Mouse (Mus musculus) E14TG2a.4 (cell line): Measurements from ENCODE around the gene Wapl.

Source experiments
- H3K27me3 ChIP-seq: 2 replicates; pipeline ENCODE4 v1.6.1; 2014; ENCODE audit warnings: low read length, control low read depth; ENCODE audit not compliant: insufficient read depth
- H3K36me3 ChIP-seq: 2 replicates; pipeline ENCODE4 v1.6.1; 2014; ENCODE audit warnings: low read length, control low read depth; ENCODE audit not compliant: insufficient read depth
- H3K4me1 ChIP-seq: replicated peaks from 2 replicates; pipeline ENCODE4 v1.6.1; 2014; ENCODE audit warnings: low read depth, low read length, control low read depth
- H3K4me3 ChIP-seq: replicated peaks from 2 replicates; pipeline ENCODE4 v1.5.1; 2014; ENCODE audit warnings: mild to moderate bottlenecking, low read length
- H3K9me3 ChIP-seq: 2 replicates; pipeline ENCODE4 v1.6.1; 2014; ENCODE audit warnings: low read length, control low read depth
- CTCF ChIP-seq: conservative IDR thresholded peaks from 2 replicates; pipeline ENCODE4 v1.5.1; 2014; ENCODE audit warnings: low read length
- NANOG ChIP-seq: IDR thresholded peaks from 2 replicates; pipeline ENCODE4 v1.6.1; 2014; ENCODE audit warnings: borderline replicate concordance, low read length, mixed read lengths
- POU5F1 ChIP-seq: IDR thresholded peaks from 2 replicates; pipeline ENCODE4 v1.6.1; 2014; ENCODE audit warnings: low read length, borderline replicate concordance

Wapl gene

GRCm38 (mm10) chr14:34763771-34764539 is 90.2 kb downstream of the Wapl start:
- Histone ChIP-seq H3K9me3 (no peaks in the 10 kb centered on the region), H3K4me3 (no peak overlapping the region), H3K36me3 (no peaks in the 10 kb centered on the region), H3K27me3 (no peaks in the 10 kb centered on the region), H3K4me1 (peaks cover 37% of the 10 kb centered on the region)
- no peak for TF ChIP-seq CTCF
- TF ChIP-seq POU5F1 = no peak

- H3K9me3 ChIP-seq = no peaks in the 10 kb centered on the region
- peaks cover 44% of the 10 kb centered on the region for H3K4me1 ChIP-seq
- peaks cover 7% of the 10 kb centered on the region; the same call in 1 of the 2 replicates for H3K27me3 ChIP-seq
- TF ChIP-seq POU5F1 = no peak
- TF ChIP-seq CTCF = no peak
- TF ChIP-seq NANOG = no peak
- no peak overlapping the region for H3K4me3 ChIP-seq
- no peaks in the 10 kb centered on the region for H3K36me3 ChIP-seq
These were observed 91.2 kb downstream of the Wapl start for GRCm38 (mm10) chr14:34764908-34765307.

- H3K4me3 ChIP-seq = no peak overlapping the region
- H3K27me3 ChIP-seq = peaks cover 7% of the 10 kb centered on the region; the same call in 1 of the 2 replicates
- peaks cover 49% of the 10 kb centered on the region for H3K4me1 ChIP-seq
- H3K36me3 ChIP-seq = no peaks in the 10 kb centered on the region
- TF ChIP-seq CTCF = no peak
- TF ChIP-seq NANOG = no peak
- no peak for TF ChIP-seq POU5F1
- H3K9me3 ChIP-seq = no peaks in the 10 kb centered on the region
These were observed 91.7 kb downstream of the Wapl start for GRCm38 (mm10) chr14:34765380-34765779.

GRCm38 (mm10) chr14:34766181-34766580 is 92.5 kb downstream of the Wapl start:
- peaks cover 57% of the 10 kb centered on the region for H3K4me1 ChIP-seq
- H3K36me3 ChIP-seq = no peaks in the 10 kb centered on the region
- H3K27me3 ChIP-seq = peaks cover 7% of the 10 kb centered on the region; the same call in 1 of the 2 replicates
- TF ChIP-seq NANOG (no peak), CTCF (no peak), POU5F1 (no peak)
- H3K9me3 ChIP-seq = no peaks in the 10 kb centered on the region
- no peak overlapping the region for H3K4me3 ChIP-seq

- Histone ChIP-seq H3K9me3 (no peaks in the 10 kb centered on the region), H3K4me1 (peaks cover 69% of the 10 kb centered on the region), H3K36me3 (no peaks in the 10 kb centered on the region), H3K4me3 (peak overlapping the region; percentile 83), H3K27me3 (peaks cover 7% of the 10 kb centered on the region; the same call in 1 of the 2 replicates)
- no peak for TF ChIP-seq POU5F1
- TF ChIP-seq NANOG = no peak
- TF ChIP-seq CTCF = no peak
These were observed 94.6 kb downstream of the Wapl start for GRCm38 (mm10) chr14:34768373-34768772.

- H3K4me1 ChIP-seq = peaks cover 71% of the 10 kb centered on the region
- H3K4me3 ChIP-seq = peak overlapping the region; percentile 83
- H3K36me3 ChIP-seq = no peaks in the 10 kb centered on the region
- no peaks in the 10 kb centered on the region for H3K9me3 ChIP-seq
- TF ChIP-seq POU5F1 (no peak), NANOG (no peak), CTCF (peak; percentile 69)
- peaks cover 7% of the 10 kb centered on the region; the same call in 1 of the 2 replicates for H3K27me3 ChIP-seq
These were observed 95.4 kb downstream of the Wapl start for GRCm38 (mm10) chr14:34769021-34769566.

- H3K4me1 ChIP-seq = peaks cover 70% of the 10 kb centered on the region
These were observed 95.9 kb downstream of the Wapl start for GRCm38 (mm10) chr14:34769567-34770158.

GRCm38 (mm10) chr14:34770467-34770866 is 96.7 kb downstream of the Wapl start:
- no peak for TF ChIP-seq POU5F1
- TF ChIP-seq NANOG = no peak
- no peak for TF ChIP-seq CTCF
- Histone ChIP-seq H3K36me3 (no peaks in the 10 kb centered on the region), H3K4me3 (0 out of 2 replicates have a peak overlapping the region, but pooled peaks have one; percentile 83), H3K9me3 (no peaks in the 10 kb centered on the region), H3K27me3 (peaks cover 7% of the 10 kb centered on the region; the same call in 1 of the 2 replicates), H3K4me1 (peaks cover 64% of the 10 kb centered on the region)

More at GRCm38 (mm10) chr14:34769567-34770158, 95.9 kb downstream of the Wapl start:
- Histone ChIP-seq H3K9me3 (no peaks in the 10 kb centered on the region), H3K4me3 (peak overlapping the region; percentile 83), H3K27me3 (peaks cover 7% of the 10 kb centered on the region; the same call in 1 of the 2 replicates), H3K36me3 (no peaks in the 10 kb centered on the region)
- TF ChIP-seq POU5F1 (no peak), NANOG (no peak), CTCF (no peak)
